Mouse (Mus musculus) E14TG2a.4 (cell line): ENCODE results near the gene Golph3l.

Source experiments
- H3K27me3 ChIP-seq: 2 replicates; pipeline ENCODE4 v1.6.1; 2014; ENCODE audit warnings: low read length, control low read depth; ENCODE audit not compliant: insufficient read depth
- H3K36me3 ChIP-seq: 2 replicates; pipeline ENCODE4 v1.6.1; 2014; ENCODE audit warnings: low read length, control low read depth; ENCODE audit not compliant: insufficient read depth
- H3K4me1 ChIP-seq: replicated peaks from 2 replicates; pipeline ENCODE4 v1.6.1; 2014; ENCODE audit warnings: low read depth, low read length, control low read depth
- H3K4me3 ChIP-seq: replicated peaks from 2 replicates; pipeline ENCODE4 v1.5.1; 2014; ENCODE audit warnings: mild to moderate bottlenecking, low read length
- H3K9me3 ChIP-seq: 2 replicates; pipeline ENCODE4 v1.6.1; 2014; ENCODE audit warnings: low read length, control low read depth
- CTCF ChIP-seq: conservative IDR thresholded peaks from 2 replicates; pipeline ENCODE4 v1.5.1; 2014; ENCODE audit warnings: low read length
- NANOG ChIP-seq: IDR thresholded peaks from 2 replicates; pipeline ENCODE4 v1.6.1; 2014; ENCODE audit warnings: borderline replicate concordance, low read length, mixed read lengths
- POU5F1 ChIP-seq: IDR thresholded peaks from 2 replicates; pipeline ENCODE4 v1.6.1; 2014; ENCODE audit warnings: low read length, borderline replicate concordance

Golph3l gene

GRCm38 (mm10) chr3:95636072-95636471, 47.3 kb downstream of the Golph3l start:
- H3K36me3 ChIP-seq: peaks cover 76% of the 10 kb centered on the region
- TF ChIP-seq NANOG (peak; percentile 51; the same call in 1 of the 2 replicates), POU5F1 (no peak), CTCF (no peak)
- no peaks in the 10 kb centered on the region for H3K9me3 ChIP-seq
- no peaks in the 10 kb centered on the region for H3K27me3 ChIP-seq
- H3K4me1 ChIP-seq: peaks cover 99% of the 10 kb centered on the region
- H3K4me3 ChIP-seq: 0 out of 2 replicates have a peak overlapping the region, but pooled peaks have one; percentile 8

- no peaks in the 10 kb centered on the region for H3K9me3 ChIP-seq
- H3K4me3 ChIP-seq: no peak overlapping the region; the same call in 1 of the 2 replicates
- TF ChIP-seq CTCF: peak; percentile 22
- no peak for TF ChIP-seq POU5F1
- TF ChIP-seq NANOG: no peak
- no peaks in the 10 kb centered on the region for H3K27me3 ChIP-seq
- H3K36me3 ChIP-seq: peaks cover 43% of the 10 kb centered on the region
- peaks cover 99% of the 10 kb centered on the region for H3K4me1 ChIP-seq
These were observed 51.0 kb downstream of the Golph3l start for GRCm38 (mm10) chr3:95639694-95640093.

GRCm38 (mm10) chr3:95643097-95643496, 54.4 kb downstream of the Golph3l start:
- H3K4me1 ChIP-seq: peaks cover 98% of the 10 kb centered on the region
- H3K36me3 ChIP-seq: peaks cover 12% of the 10 kb centered on the region
- no peaks in the 10 kb centered on the region for H3K9me3 ChIP-seq
- H3K4me3 ChIP-seq: no peak overlapping the region
- TF ChIP-seq CTCF (no peak), NANOG (no peak), POU5F1 (no peak)
- no peaks in the 10 kb centered on the region for H3K27me3 ChIP-seq

GRCm38 (mm10) chr3:95645313-95646235, 56.8 kb downstream of the Golph3l start:
- peaks cover 98% of the 10 kb centered on the region for H3K4me1 ChIP-seq
- H3K4me3 ChIP-seq: 0 out of 2 replicates have a peak overlapping the region, but pooled peaks have one; percentile 10
- no peaks in the 10 kb centered on the region for H3K27me3 ChIP-seq
- TF ChIP-seq NANOG: peak; percentile 47; the same call in 1 of the 2 replicates
- TF ChIP-seq CTCF: no peak
- TF ChIP-seq POU5F1: no peak
- no peaks in the 10 kb centered on the region for H3K9me3 ChIP-seq
- H3K36me3 ChIP-seq: 0 out of 2 replicates have a peak, but pooled peaks cover 4% of the 10 kb centered on the region

GRCm38 (mm10) chr3:95648016-95648415, 59.3 kb downstream of the Golph3l start:
- Histone ChIP-seq H3K4me1 (peaks cover 94% of the 10 kb centered on the region), H3K27me3 (no peaks in the 10 kb centered on the region), H3K4me3 (no peak overlapping the region), H3K9me3 (no peaks in the 10 kb centered on the region), H3K36me3 (no peaks in the 10 kb centered on the region)
- TF ChIP-seq CTCF (no peak), POU5F1 (no peak), NANOG (no peak)

- 0 out of 2 replicates have a peak, but pooled peaks cover 3% of the 10 kb centered on the region for H3K36me3 ChIP-seq
- no peaks in the 10 kb centered on the region for H3K27me3 ChIP-seq
- H3K9me3 ChIP-seq: no peaks in the 10 kb centered on the region
- peaks cover 93% of the 10 kb centered on the region for H3K4me1 ChIP-seq
- peak overlapping the region; percentile 70 for H3K4me3 ChIP-seq
- no peak for TF ChIP-seq CTCF
- peak; percentile 26; the same call in 1 of the 2 replicates for TF ChIP-seq NANOG
These were observed 61.7 kb downstream of the Golph3l start for GRCm38 (mm10) chr3:95650276-95651032.

- Histone ChIP-seq H3K36me3 (0 out of 2 replicates have a peak, but pooled peaks cover 4% of the 10 kb centered on the region), H3K9me3 (no peaks in the 10 kb centered on the region), H3K4me3 (peak overlapping the region; percentile 70), H3K27me3 (no peaks in the 10 kb centered on the region), H3K4me1 (peaks cover 93% of the 10 kb centered on the region)
- TF ChIP-seq POU5F1 (no peak), NANOG (no peak), CTCF (no peak)
These were observed 62.3 kb downstream of the Golph3l start for GRCm38 (mm10) chr3:95651033-95651373.

GRCm38 (mm10) chr3:95651391-95652203, 62.9 kb downstream of the Golph3l start:
- Histone ChIP-seq H3K4me3 (peak overlapping the region; percentile 70), H3K36me3 (0 out of 2 replicates have a peak, but pooled peaks cover 4% of the 10 kb centered on the region), H3K27me3 (no peaks in the 10 kb centered on the region), H3K4me1 (peaks cover 92% of the 10 kb centered on the region), H3K9me3 (no peaks in the 10 kb centered on the region)
- TF ChIP-seq NANOG (no peak), CTCF (no peak), POU5F1 (no peak)
